Mouse (Mus musculus) fibroblast of lung, adult 2 months (primary cell): ENCODE measurements around the gene Tbp.
A peak's percentile ranks its signal among the peaks of the same experiment; 100 is the strongest.
"Not testable (repeated sequence)": the region's sequence is repeated elsewhere in the genome, so short reads cannot be mapped to it uniquely, and the experiment has no call there.

Experiments used
- DNase-seq: peaks from one replicate; pipeline ENCODE4 v3.0.0-alpha.2; 2011; ENCODE audit warnings: low read depth

Gene Tbp

GRCm38 (mm10) chr17:15536457-15536904, 36.8 kb downstream of the Tbp start:
- no peak for DNase-seq

- DNase-seq = no peak
Measured at GRCm38 (mm10) chr17:15540309-15540708, 40.6 kb downstream of the Tbp start.

GRCm38 (mm10) chr17:15543868-15544267, 44.2 kb downstream of the Tbp start:
- not testable (repeated sequence) for DNase-seq

- no peak for DNase-seq
Measured at GRCm38 (mm10) chr17:15546440-15546839, 46.8 kb downstream of the Tbp start.

- DNase-seq = no peak
Measured at GRCm38 (mm10) chr17:15549713-15550112, 50.0 kb downstream of the Tbp start.

GRCm38 (mm10) chr17:15559946-15560345, 60.3 kb downstream of the Tbp start:
- no peak for DNase-seq

GRCm38 (mm10) chr17:15564014-15564927, 64.6 kb downstream of the Tbp start, which contains the start of gene Prdm9:
Prdm9 (minus strand) TSS chr17:15564354.
- peak; percentile 96 for DNase-seq

- DNase-seq = no peak
Measured at GRCm38 (mm10) chr17:15564928-15565300, 65.2 kb downstream of the Tbp start.

GRCm38 (mm10) chr17:15566908-15567307, 67.2 kb downstream of the Tbp start:
- DNase-seq = no peak

GRCm38 (mm10) chr17:15575056-15575455, 75.4 kb downstream of the Tbp start:
- no peak for DNase-seq

GRCm38 (mm10) chr17:15577291-15577694, 77.6 kb downstream of the Tbp start:
- DNase-seq = peak; percentile 53
